Mouse (Mus musculus): ENCODE results near the gene Hamp2. TPM values are rescaled to one million over a fixed set of nuclear protein-coding genes. Genes with fewer than 3 reads are reported as not detected.
A peak's percentile ranks its signal among the peaks of the same experiment; 100 is the strongest.

Hamp2 gene
- polyA plus RNA-seq, 1 experiment, result 18.2 TPM

- peaks cover 47% of the 10 kb centered on the region for H3K4me1 ChIP-seq (ENCODE audit: control insufficient read depth, insufficient read depth, insufficient read length)
- H3K4me3 ChIP-seq (ENCODE audit: extremely low read depth, insufficient read depth, insufficient read length), result no peak overlapping the region
- no peaks in the 10 kb centered on the region for H3K27me3 ChIP-seq (ENCODE audit: control insufficient read depth, insufficient read depth, low read length)
- DNase-seq (ENCODE audit: low read depth in 1 of 2, low spot score in 2 of 2), result no peak
- no peak overlapping the region for H3K27ac ChIP-seq (ENCODE audit: insufficient read depth, low read length)
- no peak for TF ChIP-seq POLR2A (IDR thresholded peaks at IDR 0.05; ENCODE audit: low read depth, low read length)
- TF ChIP-seq CTCF (IDR thresholded peaks at IDR 0.05; ENCODE audit: extremely low read depth, insufficient read depth, insufficient read length, insufficient replicate concordance), result no peak
- H3K36me3 ChIP-seq (ENCODE audit: control insufficient read depth, insufficient read depth, low read length), result 0 out of 2 replicates have a peak, but pooled peaks cover under 1% of the 10 kb centered on the region
These were observed 40.4 kb downstream of the Hamp2 start for GRCm38 (mm10) chr7:30884047-30884446.

DNA sequence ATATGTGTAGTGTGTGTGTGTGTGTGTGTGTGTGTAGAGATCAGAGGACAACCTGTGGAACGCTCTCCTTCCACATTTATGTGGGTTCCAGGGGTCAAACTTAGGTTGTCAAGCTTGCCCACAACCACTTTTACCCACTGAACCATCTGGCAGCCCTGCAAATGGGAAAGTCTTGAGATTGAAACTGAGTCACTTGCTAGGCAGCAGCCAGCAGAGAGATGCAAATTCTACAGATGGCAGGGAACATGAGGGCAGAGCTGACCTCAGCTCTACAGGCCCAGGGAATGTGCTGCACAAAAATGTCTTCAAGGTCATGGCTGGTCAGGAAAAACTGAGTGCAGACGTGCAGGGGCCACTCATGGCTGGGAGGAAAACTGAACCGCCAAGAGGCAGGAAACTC, 43.1 kb downstream of the Hamp2 start:
- Histone ChIP-seq H3K27ac (ENCODE audit: insufficient read depth, low read length) (peak overlapping the region; percentile 45; the same call in 1 of the 2 replicates), H3K36me3 (ENCODE audit: control insufficient read depth, insufficient read depth, low read length) (peaks cover 15% of the 10 kb centered on the region; the same call in 1 of the 2 replicates), H3K4me1 (ENCODE audit: control insufficient read depth, insufficient read depth, insufficient read length) (peaks cover 34% of the 10 kb centered on the region; the same call in 1 of the 2 replicates), H3K4me3 (ENCODE audit: extremely low read depth, insufficient read depth, insufficient read length) (no peak overlapping the region), H3K27me3 (ENCODE audit: control insufficient read depth, insufficient read depth, low read length) (no peaks in the 10 kb centered on the region)
- WGBS, result 62% methylated on average over 3 of the region's 3 CpGs
- TF ChIP-seq CTCF (IDR thresholded peaks at IDR 0.05; ENCODE audit: extremely low read depth, insufficient read depth, insufficient read length, insufficient replicate concordance), result no peak
- TF ChIP-seq POLR2A (IDR thresholded peaks at IDR 0.05; ENCODE audit: low read depth, low read length), result no peak
- no peak for DNase-seq (ENCODE audit: low read depth in 1 of 2, low spot score in 2 of 2)

GRCm38 (mm10) chr7:30880176-30880575, 44.3 kb downstream of the Hamp2 start, which contains the start of gene Cd22:
Gene Cd22, minus strand, starts transcription at chr7:30880342.
- peak; percentile 6; the same call in 1 of the 2 replicates for TF ChIP-seq POLR2A (IDR thresholded peaks at IDR 0.05; ENCODE audit: low read depth, low read length)
- TF ChIP-seq CTCF (IDR thresholded peaks at IDR 0.05; ENCODE audit: extremely low read depth, insufficient read depth, insufficient read length, insufficient replicate concordance), result no peak
- DNase-seq (ENCODE audit: low read depth in 1 of 2, low spot score in 2 of 2), result peak in 1 of 2 experiments; percentile 80
- H3K4me1 ChIP-seq (ENCODE audit: control insufficient read depth, insufficient read depth, insufficient read length), result peaks cover 33% of the 10 kb centered on the region; the same call in 1 of the 2 replicates
- H3K27ac ChIP-seq (ENCODE audit: insufficient read depth, low read length), result peak within 1 kb of the TSS; percentile 98
- WGBS, result 8% methylated on average over 7 of the region's 7 CpGs
- H3K36me3 ChIP-seq (ENCODE audit: control insufficient read depth, insufficient read depth, low read length), result peaks cover 23% of the 10 kb centered on the region
- no peaks in the 10 kb centered on the region for H3K27me3 ChIP-seq (ENCODE audit: control insufficient read depth, insufficient read depth, low read length)
- H3K4me3 ChIP-seq (ENCODE audit: extremely low read depth, insufficient read depth, insufficient read length), result peak within 1 kb of the TSS; percentile 97

DNA sequence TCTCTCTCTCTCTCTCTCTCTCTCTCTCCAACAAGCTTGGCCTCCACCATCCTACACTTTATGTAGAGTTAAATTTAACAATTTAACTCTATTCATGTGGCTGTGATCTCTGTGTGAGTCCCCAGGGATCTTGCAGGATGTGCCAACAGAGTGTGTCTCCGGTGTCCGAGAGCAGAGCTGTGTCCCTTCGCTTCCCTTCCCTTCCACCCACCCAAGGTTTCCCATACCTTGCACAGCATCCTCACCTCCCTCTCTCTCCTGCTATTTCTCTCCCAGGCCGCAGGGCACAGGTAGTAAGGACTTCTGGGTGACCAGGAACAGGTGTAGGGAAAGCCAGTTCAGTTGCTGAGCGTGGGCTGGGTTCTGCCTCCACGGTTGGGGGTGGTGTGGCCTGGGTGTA, 45.5 kb downstream of the Hamp2 start:
- DNase-seq (ENCODE audit: low read depth in 1 of 2, low spot score in 2 of 2), result peak in 1 of 2 experiments; percentile 66
- Histone ChIP-seq H3K4me3 (ENCODE audit: extremely low read depth, insufficient read depth, insufficient read length) (peak overlapping the region; percentile 97), H3K27ac (ENCODE audit: insufficient read depth, low read length) (peak overlapping the region; percentile 98), H3K4me1 (ENCODE audit: control insufficient read depth, insufficient read depth, insufficient read length) (peaks cover 29% of the 10 kb centered on the region; the same call in 1 of the 2 replicates), H3K27me3 (ENCODE audit: control insufficient read depth, insufficient read depth, low read length) (no peaks in the 10 kb centered on the region), H3K36me3 (ENCODE audit: control insufficient read depth, insufficient read depth, low read length) (peaks cover 23% of the 10 kb centered on the region)
- TF ChIP-seq POLR2A (IDR thresholded peaks at IDR 0.05; ENCODE audit: low read depth, low read length) (peak; percentile 10; the same call in 1 of the 2 replicates), CTCF (IDR thresholded peaks at IDR 0.05; ENCODE audit: extremely low read depth, insufficient read depth, insufficient read length, insufficient replicate concordance) (no peak)
- 29% methylated on average over 6 of the region's 6 CpGs for WGBS

DNA sequence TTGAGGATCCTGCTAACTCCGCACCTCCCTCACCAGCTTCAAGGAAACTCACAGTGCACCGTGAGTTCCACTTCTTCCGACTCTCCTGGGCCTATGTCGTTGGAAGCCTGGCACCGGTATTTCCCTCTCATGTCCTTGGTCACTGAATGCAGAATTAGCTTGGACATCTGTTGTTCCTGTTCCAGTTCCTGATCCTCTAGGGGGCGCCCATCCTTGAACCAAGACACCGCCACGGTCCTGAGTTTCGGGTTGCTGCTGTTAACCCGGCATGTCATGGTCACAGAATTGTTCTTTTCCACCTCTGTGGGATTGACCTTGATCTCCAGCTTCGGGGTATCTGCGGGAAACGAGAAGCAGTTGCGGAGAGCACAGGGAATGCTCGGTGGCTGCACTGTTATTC, 51.4 kb downstream of the Hamp2 start:
- 20% methylated on average over 15 of the region's 15 CpGs for WGBS
- Histone ChIP-seq H3K4me1 (ENCODE audit: control insufficient read depth, insufficient read depth, insufficient read length) (peaks cover 14% of the 10 kb centered on the region; the same call in 1 of the 2 replicates), H3K4me3 (ENCODE audit: extremely low read depth, insufficient read depth, insufficient read length) (no peak overlapping the region; the same call in 1 of the 2 replicates), H3K27me3 (ENCODE audit: control insufficient read depth, insufficient read depth, low read length) (no peaks in the 10 kb centered on the region), H3K27ac (ENCODE audit: insufficient read depth, low read length) (peak overlapping the region; percentile 19), H3K36me3 (ENCODE audit: control insufficient read depth, insufficient read depth, low read length) (peaks cover 43% of the 10 kb centered on the region)
- no peak for TF ChIP-seq POLR2A (IDR thresholded peaks at IDR 0.05; ENCODE audit: low read depth, low read length)
- peak; percentile 64; the same call in 1 of the 2 replicates for TF ChIP-seq CTCF (IDR thresholded peaks at IDR 0.05; ENCODE audit: extremely low read depth, insufficient read depth, insufficient read length, insufficient replicate concordance)
- peak in 1 of 2 experiments; percentile 78 for DNase-seq (ENCODE audit: low read depth in 1 of 2, low spot score in 2 of 2)

Other genes with a start within 250 kb of the Hamp2 start
- 0.41 and 0.63 TPM in 2 replicates for gene 2200002J24Rik, start 225.8 kb downstream of the Hamp2 start, polyA plus RNA-seq (2012; rRNA removed)
- gene Atp4a, start 212.5 kb downstream of the Hamp2 start, polyA plus RNA-seq (2012; rRNA removed), result 0.90 and 1.0 TPM in 2 replicates
- 103 and 107 TPM in 2 replicates for gene Tmem147, start 195.1 kb downstream of the Hamp2 start, polyA plus RNA-seq (2012; rRNA removed)
- 0.12 TPM in 1 of 2 replicates, not detected in the other for gene Gapdhs, start 181.0 kb downstream of the Hamp2 start, polyA plus RNA-seq (2012; rRNA removed)
- 0.47 and 0.97 TPM in 2 replicates for gene Sbsn, start 173.2 kb downstream of the Hamp2 start, polyA plus RNA-seq (2012; rRNA removed)
- 1.1 and 1.5 TPM in 2 replicates for gene Dmkn, start 160.9 kb downstream of the Hamp2 start, polyA plus RNA-seq (2012; rRNA removed)
- gene Krtdap, start 136.8 kb downstream of the Hamp2 start, polyA plus RNA-seq (2012; rRNA removed), result not detected in 2 replicates
- 19.2 and 38.6 TPM in 2 replicates for gene Ffar2, start 100.9 kb downstream of the Hamp2 start, polyA plus RNA-seq (2012; rRNA removed)
- gene Ffar3, start 68.5 kb downstream of the Hamp2 start, polyA plus RNA-seq (2012; rRNA removed), result 0.59 and 0.84 TPM in 2 replicates
- 17.0 and 20.1 TPM in 2 replicates for gene Ffar1, start 63.1 kb downstream of the Hamp2 start, polyA plus RNA-seq (2012; rRNA removed)
- gene Cd22, start 44.3 kb downstream of the Hamp2 start, polyA plus RNA-seq (2012; rRNA removed), result 269 and 316 TPM in 2 replicates
- gene Mag, start 9.8 kb downstream of the Hamp2 start, polyA plus RNA-seq (2012; rRNA removed), result 3.5 TPM in 2 replicates
- 0.82 TPM in 1 of 2 replicates, not detected in the other for gene Hamp, start 19.4 kb upstream of the Hamp2 start, polyA plus RNA-seq (2012; rRNA removed)
- 151 and 196 TPM in 2 replicates for gene Usf2, start 32.1 kb upstream of the Hamp2 start, polyA plus RNA-seq (2012; rRNA removed)
- 7.5 and 9.4 TPM in 2 replicates for gene Lsr, start 48.8 kb upstream of the Hamp2 start, polyA plus RNA-seq (2012; rRNA removed)
- 0.35 and 0.63 TPM in 2 replicates for gene Fam187b, start 49.1 kb upstream of the Hamp2 start, polyA plus RNA-seq (2012; rRNA removed)
- gene Fxyd5, start 117.8 kb upstream of the Hamp2 start, polyA plus RNA-seq (2012; rRNA removed), result 168 and 181 TPM in 2 replicates
- 1.1 and 1.2 TPM in 2 replicates for gene Fxyd7, start 126.8 kb upstream of the Hamp2 start, polyA plus RNA-seq (2012; rRNA removed)
- gene Fxyd1, start 132.5 kb upstream of the Hamp2 start, polyA plus RNA-seq (2012; rRNA removed), result 60.6 and 67.6 TPM in 2 replicates
- gene Lgi4, start 134.7 kb upstream of the Hamp2 start, polyA plus RNA-seq (2012; rRNA removed), result 0.92 and 1.0 TPM in 2 replicates
- 0.94 and 1.8 TPM in 2 replicates for gene Fxyd3, start 152.0 kb upstream of the Hamp2 start, polyA plus RNA-seq (2012; rRNA removed)
- gene Hpn, start 190.6 kb upstream of the Hamp2 start, polyA plus RNA-seq (2012; rRNA removed), result 22.1 and 26.8 TPM in 2 replicates
- 41.6 and 48.4 TPM in 2 replicates for gene Scn1b, start 202.3 kb upstream of the Hamp2 start, polyA plus RNA-seq (2012; rRNA removed)
- gene Gramd1a, start 231.2 kb upstream of the Hamp2 start, polyA plus RNA-seq (2012; rRNA removed), result 325 and 338 TPM in 2 replicates

Measured in spleen, adult 2 months (tissue).